ENCODE assay signal across 8 mouse cellular contexts in the genomic region with DNA sequence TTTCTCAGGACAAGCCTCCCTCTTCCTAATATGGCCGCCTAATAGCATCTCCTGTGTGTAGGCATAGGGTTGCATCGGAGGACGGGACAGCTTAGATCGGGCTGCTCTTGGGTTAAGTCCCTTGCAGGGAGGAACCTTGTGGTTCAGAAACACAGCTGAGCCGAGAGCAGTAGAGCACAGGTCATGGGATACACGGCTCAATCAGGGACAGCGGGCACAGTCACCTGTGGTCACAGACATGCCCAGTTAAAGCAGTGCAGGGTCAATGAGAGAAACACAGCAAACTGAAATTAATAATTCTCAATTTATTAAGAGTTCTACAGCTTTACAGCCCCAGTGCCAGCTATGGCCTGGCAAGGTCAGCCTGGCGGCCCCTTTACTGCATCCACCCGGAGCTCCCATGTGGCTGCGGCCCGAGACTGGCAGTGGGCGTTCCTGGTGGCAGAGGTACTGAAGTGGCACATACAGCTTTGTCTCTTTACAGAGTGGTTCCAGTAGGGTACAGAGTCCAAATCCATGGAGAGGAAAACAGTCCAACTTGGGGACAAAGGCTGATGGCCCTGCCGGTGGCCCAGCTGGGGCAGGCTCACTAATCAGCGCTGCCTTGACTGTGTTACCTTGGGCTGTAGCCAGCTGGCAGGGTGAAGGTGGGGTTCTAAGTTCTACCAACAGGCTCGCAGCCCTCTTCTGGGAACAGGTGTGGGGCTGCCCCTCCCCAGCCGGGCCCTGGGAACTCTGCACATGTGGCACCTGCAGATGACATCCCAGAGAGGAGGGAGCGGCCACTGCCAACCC. TPM values are rescaled to one million over a fixed set of nuclear protein-coding genes. Genes with fewer than 3 reads are reported as not detected.
DNase-seq lines count a peak whose midpoint lies in the region; ATAC-seq and TF ChIP-seq lines count a peak whose summit lies in the region.

No protein-coding gene starts in this region.

- peak overlapping the region; percentile 17; the same call in 1 of the 2 replicates for H3K27ac ChIP-seq in midbrain, embryonic 15.5 days
- no peak overlapping the region for H3K27ac ChIP-seq in midbrain, postnatal 0 days (ENCODE audit: low read depth, low read length)
- H3K27ac ChIP-seq in gastrocnemius, adult 2 months = no peak overlapping the region

- no peak overlapping the region for H3K9ac ChIP-seq in midbrain, embryonic 15.5 days
- no peak overlapping the region for H3K9ac ChIP-seq in midbrain, postnatal 0 days (replicated peaks; ENCODE audit: low read length, poor library complexity, severe bottlenecking)

- peaks cover 6% of the 10 kb centered on the region; the same call in 1 of the 2 replicates for H3K4me1 ChIP-seq in midbrain, embryonic 15.5 days
- no peaks in the 10 kb centered on the region for H3K4me1 ChIP-seq in midbrain, postnatal 0 days (ENCODE audit: insufficient read depth, low read length)

- no peak for TF ChIP-seq CTCF in midbrain, postnatal 0 days (IDR thresholded peaks at IDR 0.05)
- no peak for TF ChIP-seq CTCF in gastrocnemius, adult 2 months (IDR thresholded peaks at IDR 0.05)

- H3K27me3 ChIP-seq in midbrain, embryonic 15.5 days (replicated peaks) = no peaks in the 10 kb centered on the region
- no peaks in the 10 kb centered on the region for H3K27me3 ChIP-seq in midbrain, postnatal 0 days (ENCODE audit: insufficient read depth, low read length)

- intact Hi-C loops in gastrocnemius, adult 2 months (cut with DNase I) = no loop called here

- 88% methylated on average over 16 of the region's 17 CpGs for WGBS in midbrain, embryonic 15.5 days
- 83% methylated on average over 17 of the region's 17 CpGs for WGBS in midbrain, postnatal 0 days

- no peak for ATAC-seq in midbrain, embryonic 15.5 days (replicated peaks)
- ATAC-seq in midbrain, postnatal 0 days (ENCODE audit: low FRiP score) = no peak
- ATAC-seq in CD4-positive, CD25-positive, alpha-beta regulatory T cell, adult 4 months = no peak

- H3K36me3 ChIP-seq in midbrain, embryonic 15.5 days (replicated peaks) = peaks cover 36% of the 10 kb centered on the region
- peaks cover 60% of the 10 kb centered on the region for H3K36me3 ChIP-seq in midbrain, postnatal 0 days (ENCODE audit: insufficient read depth, low read length)

- no peak overlapping the region for H3K4me2 ChIP-seq in midbrain, embryonic 15.5 days
- H3K4me2 ChIP-seq in midbrain, postnatal 0 days (ENCODE audit: low read depth, low read length, poor library complexity, severe bottlenecking) = no peak overlapping the region

- peak; percentile 66 for DNase-seq in cerebellum, adult 11-12 months
- no peak for DNase-seq in cerebellum, adult 11 months
- DNase-seq in midbrain, postnatal 0 days (ENCODE audit: low spot score) = no peak
- peak; percentile 85 to 89 for DNase-seq in kidney, postnatal 36 days
- peak; percentile 32 to 67 for DNase-seq in thymus, postnatal 36 days
- DNase-seq in gastrocnemius, adult 2 months = no peak

- no peak overlapping the region for H3K4me3 ChIP-seq in midbrain, embryonic 15.5 days
- H3K4me3 ChIP-seq in midbrain, postnatal 0 days (ENCODE audit: low read depth, low read length) = no peak overlapping the region
- no peak overlapping the region for H3K4me3 ChIP-seq in gastrocnemius, adult 2 months

- no peaks in the 10 kb centered on the region for H3K9me3 ChIP-seq in midbrain, embryonic 15.5 days
- no peaks in the 10 kb centered on the region for H3K9me3 ChIP-seq in midbrain, postnatal 0 days (ENCODE audit: low read length)

RNA-seq across cellular contexts. Expression of a gene that starts 27.5 kb away (rescaled TPM):
- polyA plus RNA-seq in midbrain, embryonic 15.5 days (2015; fragmentation: Nextera tagmentation; extraction: Ambion mirVana) = 66.7 and 73.7 TPM in 2 replicates
- total RNA-seq in midbrain, postnatal 0 days (2014; rRNA removed) = 52.3 and 75.5 TPM in 2 replicates
- 54.3 and 56.2 TPM in 2 replicates for polyA plus RNA-seq in midbrain, postnatal 0 days (2015; fragmentation: Nextera tagmentation; extraction: Ambion mirVana)
- 10 to 100 TPM; 17.8 to 22.1 TPM for polyA plus RNA-seq in CD4-positive, CD25-positive, alpha-beta regulatory T cell, adult 4 months (2017; shearing (Covaris generic))
- total RNA-seq in gastrocnemius, adult 2 months (2021) = 1 to 10 TPM; 4.1 to 6.2 TPM

RNA-seq across cellular contexts. Expression of a gene that starts 31.1 kb away (rescaled TPM):
- 29.8 and 30.7 TPM in 2 replicates for polyA plus RNA-seq in midbrain, embryonic 15.5 days (2015; fragmentation: Nextera tagmentation; extraction: Ambion mirVana)
- total RNA-seq in midbrain, postnatal 0 days (2014; rRNA removed) = 42.9 and 45.4 TPM in 2 replicates
- polyA plus RNA-seq in midbrain, postnatal 0 days (2015; fragmentation: Nextera tagmentation; extraction: Ambion mirVana) = 25.8 and 30.8 TPM in 2 replicates
- polyA plus RNA-seq in CD4-positive, CD25-positive, alpha-beta regulatory T cell, adult 4 months (2017; shearing (Covaris generic)) = 10 to 100 TPM; 11.0 to 12.1 TPM
- total RNA-seq in gastrocnemius, adult 2 months (2021) = 10 to 100 TPM in 1 of 2 experiments, 1 to 10 TPM in 1; 5.6 to 14.3 TPM

Comparison
In these comparisons a context has a peak if more than half of its experiments do, and no peak if none do; other contexts are left out.
1. DNase-seq: peak in cerebellum, adult 11-12 months (single experiment), kidney, postnatal 36 days (2 of 2) and thymus, postnatal 36 days (2 of 2); none in cerebellum, adult 11 months (single experiment), midbrain, postnatal 0 days (single experiment) and gastrocnemius, adult 2 months (single experiment).